Mouse (Mus musculus): Measurements from ENCODE around the gene Dlk2.

Dlk2 gene

DNA sequence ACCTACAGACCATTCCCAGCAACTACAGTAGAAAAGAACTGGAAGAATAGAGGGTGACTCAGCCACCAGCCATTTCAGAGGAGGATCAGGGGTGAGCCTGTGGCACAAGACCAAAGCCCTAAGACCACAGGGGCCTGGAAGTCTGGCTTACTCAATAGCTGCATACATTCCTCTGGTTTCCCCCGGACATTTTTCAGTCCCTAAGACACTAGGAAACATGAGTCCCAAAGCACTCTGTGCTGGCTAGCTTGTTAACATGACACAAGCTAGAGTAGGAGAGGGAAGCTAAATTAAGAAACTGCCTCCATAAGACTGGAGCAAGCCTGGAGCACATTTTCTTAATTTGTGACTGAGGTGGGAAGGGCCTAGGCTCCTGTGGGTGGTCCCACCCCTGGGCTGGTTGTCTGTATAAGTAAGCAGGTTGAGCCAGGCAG is 23.4 kb upstream of the Dlk2 start:
- no peak for DNase-seq (ENCODE audit: low spot score)

DNA sequence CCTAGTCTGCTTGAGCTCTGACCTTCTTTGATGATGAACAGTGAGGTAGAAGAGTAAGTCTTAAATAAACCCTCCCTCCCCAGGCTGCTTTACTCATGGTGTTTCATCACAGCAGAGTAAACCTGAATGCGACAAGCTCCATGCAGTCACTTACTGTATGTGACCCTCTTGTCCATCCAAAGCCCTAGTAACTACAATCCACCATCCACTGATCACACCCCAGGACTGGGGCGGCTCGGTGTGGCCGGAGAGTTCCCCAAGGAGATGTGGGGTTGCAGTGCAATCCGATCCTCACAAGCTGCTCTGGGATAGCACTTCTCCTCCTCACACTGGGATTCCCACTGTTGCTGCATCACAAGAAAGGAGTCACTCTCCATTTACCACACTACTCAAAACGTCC is 22.8 kb upstream of the Dlk2 start:
- DNase-seq (ENCODE audit: low spot score), result no peak

DNA sequence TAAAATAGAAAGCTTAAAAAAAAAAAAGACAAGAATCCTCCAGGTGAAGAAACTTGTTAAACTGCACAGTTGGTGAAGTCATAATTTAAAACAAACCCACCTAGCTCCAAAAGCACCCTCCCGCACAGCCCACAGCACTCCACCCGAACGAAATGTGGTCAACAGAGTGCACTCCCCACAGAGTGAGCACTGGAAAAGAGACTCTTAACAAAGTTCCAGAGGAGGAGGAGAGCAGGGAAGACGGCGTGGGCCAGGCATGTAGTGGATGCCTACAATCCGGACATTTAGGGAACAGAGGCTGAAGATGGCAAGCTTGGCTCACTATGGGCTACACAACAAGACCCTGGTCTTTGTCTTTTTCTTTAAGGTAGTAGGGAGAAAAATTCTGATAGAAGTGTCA is 22.2 kb upstream of the Dlk2 start:
- DNase-seq (ENCODE audit: low spot score), result no peak

DNA sequence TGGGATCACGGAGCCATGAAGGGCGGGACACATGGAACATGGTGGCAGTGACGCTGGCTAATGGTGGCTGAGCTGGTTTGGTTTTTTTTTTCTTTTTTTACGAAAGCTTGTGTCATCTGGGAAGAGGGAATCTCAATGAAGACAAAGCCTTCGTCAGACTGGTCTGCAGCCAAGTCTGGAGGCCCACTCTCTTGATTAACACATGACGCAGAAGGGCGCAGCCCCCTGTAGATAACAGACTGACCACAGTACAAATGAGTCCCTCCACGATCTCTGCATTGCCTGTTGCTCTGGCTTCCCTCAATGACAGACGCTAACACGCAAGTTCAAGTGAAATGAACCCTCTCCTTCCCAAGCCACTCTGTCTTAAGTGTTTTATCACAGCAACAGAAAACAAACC is 21.7 kb upstream of the Dlk2 start:
- DNase-seq (ENCODE audit: low spot score), result no peak

DNA sequence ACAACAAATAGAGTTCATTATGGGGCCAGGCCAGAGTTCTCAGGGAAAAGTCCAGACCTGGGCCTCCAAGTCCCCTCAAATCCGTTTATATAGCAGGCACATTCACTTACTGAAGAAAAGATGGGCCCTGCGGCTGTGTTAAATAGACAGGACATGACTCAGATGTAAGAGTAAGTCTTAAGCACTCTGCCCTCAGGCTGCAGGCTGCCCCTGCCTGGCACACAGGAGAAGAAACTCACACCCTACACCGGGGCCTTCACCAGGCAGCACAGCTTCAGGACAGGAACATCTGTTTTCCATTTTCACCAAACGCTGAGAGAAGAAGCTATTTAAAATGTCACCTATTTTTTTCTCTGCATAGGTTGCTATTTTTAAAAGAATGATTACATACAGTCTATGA is 19.6 kb upstream of the Dlk2 start:
- no peak for DNase-seq (ENCODE audit: low spot score)

- DNase-seq (ENCODE audit: low spot score), result no peak
Observed at GRCm38 (mm10) chr17:46278011-46278765, 19.0 kb upstream of the Dlk2 start.

- peak; percentile 87 for DNase-seq (ENCODE audit: low spot score)
Observed at GRCm38 (mm10) chr17:46282483-46283123, 14.6 kb upstream of the Dlk2 start, which contains the start of gene Tjap1. Gene Tjap1 (minus strand): TSS chr17:46283026.

DNA sequence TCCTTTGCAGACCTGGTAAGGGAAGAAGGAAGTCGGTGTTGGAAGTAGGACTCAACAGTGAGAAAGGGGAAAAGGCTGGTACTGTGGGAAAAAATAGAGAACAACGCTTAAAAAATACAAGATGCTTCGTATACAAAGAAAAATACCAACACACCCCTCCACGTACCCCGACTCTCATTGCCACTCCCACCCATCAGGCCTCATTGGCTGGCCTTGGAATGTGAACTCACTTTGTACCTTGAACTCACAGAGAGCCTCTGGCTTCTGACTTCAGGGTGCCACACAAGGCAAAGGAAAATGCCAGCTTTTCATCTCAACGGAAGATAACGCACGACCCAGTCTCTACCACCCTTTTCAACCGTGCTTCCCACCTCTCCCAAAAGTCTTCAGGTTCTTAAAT is 14.1 kb upstream of the Dlk2 start:
- DNase-seq (ENCODE audit: low spot score), result no peak

- no peak for DNase-seq (ENCODE audit: low spot score)
Observed at GRCm38 (mm10) chr17:46283911-46284310, 13.3 kb upstream of the Dlk2 start.

DNA sequence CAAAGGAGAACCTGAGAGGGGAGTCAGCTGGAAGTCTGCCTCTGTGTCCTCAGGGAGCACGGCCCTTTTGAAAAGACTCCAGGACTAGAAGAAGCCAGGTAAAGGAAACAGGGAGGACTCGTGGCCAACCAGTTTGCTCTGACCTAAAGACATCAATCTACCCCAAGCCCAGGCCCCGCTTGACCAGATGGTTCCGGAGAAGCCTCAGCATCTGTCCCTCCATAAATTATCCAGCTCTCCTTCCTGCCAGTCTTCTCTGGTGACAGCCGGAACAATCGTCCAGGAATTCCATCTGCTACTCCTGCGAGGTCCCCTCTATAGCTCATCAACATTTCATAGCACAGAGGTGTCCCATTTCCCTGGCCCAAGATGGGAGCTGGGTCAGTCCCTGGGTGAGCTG is 12.6 kb upstream of the Dlk2 start:
- DNase-seq (ENCODE audit: low spot score), result no peak

DNA sequence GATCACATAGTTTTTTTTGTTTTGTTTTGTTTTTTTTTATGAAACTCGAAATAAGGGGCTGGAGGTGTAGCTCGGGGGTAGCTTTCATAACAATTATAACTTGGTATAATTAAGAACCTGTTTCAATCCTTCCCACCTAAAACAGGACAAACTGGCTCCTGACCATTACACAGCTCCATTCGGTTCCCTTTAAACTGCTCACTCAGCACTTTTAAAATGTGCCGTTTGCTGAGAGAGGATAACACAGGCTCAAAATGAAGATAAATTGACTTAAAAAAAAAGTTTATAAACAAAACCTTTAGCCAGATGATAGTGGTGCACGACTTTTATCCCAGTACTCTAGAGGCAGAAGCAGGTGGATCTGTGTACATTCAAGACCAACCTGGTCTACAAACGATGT is 11.8 kb upstream of the Dlk2 start:
- DNase-seq (ENCODE audit: low spot score), result no peak

DNA sequence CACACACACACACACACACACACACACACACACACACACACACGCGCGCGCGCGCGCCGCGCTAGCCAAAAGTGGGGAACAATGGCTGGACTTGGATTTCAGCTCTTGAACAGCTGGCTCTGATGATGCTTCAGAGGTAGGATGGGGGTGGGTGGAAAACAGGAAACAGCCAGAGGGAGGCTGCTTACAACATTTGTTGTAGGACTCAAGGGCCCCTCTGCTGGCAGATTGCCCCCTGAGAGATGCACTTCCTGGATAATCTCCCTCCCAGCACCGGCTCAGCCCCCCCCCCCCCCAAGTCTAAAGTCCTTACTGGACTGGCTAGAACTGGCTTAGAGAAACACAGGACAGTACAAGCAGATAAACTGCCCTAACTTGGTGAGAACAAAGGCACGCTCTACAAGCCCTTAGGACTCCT is 9.5 kb upstream of the Dlk2 start:
- DNase-seq (ENCODE audit: low spot score), result no peak

DNA sequence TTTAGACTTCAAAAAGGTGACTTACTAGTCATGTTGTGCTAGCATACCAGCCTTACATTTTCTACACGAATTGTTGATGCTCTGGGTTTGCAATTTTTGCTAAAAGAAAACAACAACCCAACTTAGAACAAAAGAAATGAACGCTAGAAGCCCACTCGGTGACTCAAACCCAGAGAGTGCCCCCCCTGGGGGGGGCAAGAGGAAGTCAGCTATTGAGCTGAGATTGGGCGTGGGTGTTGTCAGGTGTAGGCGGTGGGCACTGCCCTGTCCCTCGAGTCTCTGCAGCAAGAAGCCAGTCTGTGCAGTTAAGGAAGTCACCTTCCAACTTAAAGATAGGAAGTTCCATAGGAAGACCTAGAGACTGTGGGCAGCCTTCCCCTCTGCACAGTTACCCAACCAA is 620 bp upstream of the Dlk2 start:
- DNase-seq (ENCODE audit: low spot score), result no peak

DNA sequence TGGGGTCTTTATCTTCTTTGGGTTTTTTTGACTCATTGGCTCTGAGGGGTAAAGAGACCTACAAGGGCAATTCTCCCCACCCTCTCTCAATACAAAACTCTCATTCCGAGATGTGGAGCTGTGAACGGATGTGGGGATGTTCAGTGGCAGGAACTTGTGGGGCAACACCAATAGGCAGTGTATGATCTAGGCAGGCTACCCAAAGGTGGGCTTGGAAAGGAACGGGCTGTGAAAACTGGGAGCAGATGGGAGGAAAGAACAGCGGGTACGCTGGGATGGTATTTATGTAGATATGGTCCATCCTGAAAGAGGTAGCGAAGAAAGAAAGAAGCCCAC is 225 bp upstream of the Dlk2 start:
- DNase-seq (ENCODE audit: low spot score), result no peak

DNA sequence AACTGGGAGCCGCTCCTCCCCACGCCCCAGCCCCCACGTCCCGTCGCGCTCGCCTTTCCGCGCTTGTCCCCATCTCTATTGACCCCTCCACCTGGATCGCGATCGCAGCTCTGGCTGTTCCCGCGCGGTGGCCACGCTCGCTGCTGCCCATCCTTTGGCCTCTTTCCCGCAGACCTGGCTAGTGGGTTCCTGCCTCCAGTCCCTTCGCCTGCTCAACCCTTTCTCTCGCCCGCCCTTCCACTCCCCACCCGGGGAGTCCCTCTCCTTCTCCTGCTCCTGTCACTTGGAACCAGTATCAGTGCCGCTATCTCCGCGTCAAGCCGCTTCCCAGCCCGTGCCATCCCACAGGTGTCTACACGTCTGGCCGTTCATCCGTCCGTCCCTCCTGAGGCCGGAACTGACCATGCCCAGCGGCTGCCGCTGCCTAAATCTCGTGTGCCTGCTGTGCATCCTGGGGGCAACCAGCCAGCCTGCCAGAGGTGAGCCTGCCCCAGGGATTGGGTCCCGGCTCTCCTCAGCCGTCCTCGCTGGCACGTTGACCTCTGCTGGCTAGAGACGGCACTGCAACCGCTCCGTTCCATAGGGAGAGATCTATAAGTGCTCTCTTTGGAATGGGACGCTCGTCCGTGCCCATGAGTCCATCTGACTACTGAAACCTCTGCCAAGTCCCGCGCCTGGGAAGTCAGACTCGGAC is 1.1 kb downstream of the Dlk2 start:
- DNase-seq (ENCODE audit: low spot score), result peak; percentile 83

- no peak for DNase-seq (ENCODE audit: low spot score)
Observed at GRCm38 (mm10) chr17:46301892-46302291, 4.7 kb downstream of the Dlk2 start.

- DNase-seq (ENCODE audit: low spot score), result no peak
Observed at GRCm38 (mm10) chr17:46304184-46304583, 7.0 kb downstream of the Dlk2 start.

DNA sequence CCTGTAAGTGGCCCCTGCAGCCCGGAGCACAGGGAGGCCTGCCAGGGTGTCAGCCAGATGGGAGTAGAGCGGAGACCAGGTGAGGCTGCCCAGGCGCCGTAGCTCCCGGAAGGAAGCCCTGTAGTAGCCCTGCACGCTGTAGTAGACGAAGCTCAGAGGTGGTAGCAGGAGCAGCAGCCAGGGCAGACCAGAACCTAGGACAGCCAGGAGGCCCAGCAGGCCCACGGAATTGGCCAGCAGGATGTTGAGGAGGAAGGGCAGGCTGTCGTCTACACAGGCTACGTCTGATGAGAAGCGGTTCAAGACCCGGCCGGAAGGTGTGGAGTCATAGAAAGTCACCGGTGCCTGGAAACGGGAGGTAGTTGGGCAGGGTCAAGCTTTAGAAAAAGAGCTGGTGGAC is 9.7 kb downstream of the Dlk2 start:
- no peak for DNase-seq (ENCODE audit: low spot score)

GRCm38 (mm10) chr17:46309835-46310234 is 12.6 kb downstream of the Dlk2 start:
- DNase-seq (ENCODE audit: low spot score), result no peak

- DNase-seq (ENCODE audit: low spot score), result no peak
Observed at GRCm38 (mm10) chr17:46310515-46310914, 13.3 kb downstream of the Dlk2 start.

GRCm38 (mm10) chr17:46313135-46313715 is 16.0 kb downstream of the Dlk2 start:
- no peak for DNase-seq (ENCODE audit: low spot score)

GRCm38 (mm10) chr17:46315813-46316212 is 18.6 kb downstream of the Dlk2 start:
- DNase-seq (ENCODE audit: low spot score), result no peak

DNA sequence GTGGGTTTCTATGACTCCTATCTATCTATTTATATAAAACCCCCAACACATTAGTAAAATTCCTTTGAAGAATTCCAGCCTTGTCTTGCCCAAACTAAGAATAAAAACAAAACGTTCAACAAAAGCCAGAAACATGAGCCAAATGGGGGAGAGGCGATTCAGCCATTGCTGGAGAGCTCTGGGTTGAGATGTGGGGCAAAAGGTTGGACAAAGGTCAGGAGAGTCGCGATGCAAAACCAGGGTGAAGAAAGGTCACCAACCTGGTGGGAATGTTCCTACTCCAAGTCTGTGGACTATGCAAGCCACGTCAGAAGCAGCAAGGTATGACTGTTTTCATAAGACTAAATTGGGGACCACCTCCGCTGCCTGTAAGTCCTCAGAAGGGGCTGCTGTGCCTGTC is 23.3 kb downstream of the Dlk2 start:
- DNase-seq (ENCODE audit: low spot score), result no peak
